Mouse (Mus musculus): Measurements from ENCODE around the gene Cdkl2. TPM values are rescaled to one million over a fixed set of nuclear protein-coding genes. Genes with fewer than 3 reads are reported as not detected.

The Cdkl2 gene
- 10 to 100 TPM; 91.8 to 96.6 TPM for total RNA-seq (2021)

DNA sequence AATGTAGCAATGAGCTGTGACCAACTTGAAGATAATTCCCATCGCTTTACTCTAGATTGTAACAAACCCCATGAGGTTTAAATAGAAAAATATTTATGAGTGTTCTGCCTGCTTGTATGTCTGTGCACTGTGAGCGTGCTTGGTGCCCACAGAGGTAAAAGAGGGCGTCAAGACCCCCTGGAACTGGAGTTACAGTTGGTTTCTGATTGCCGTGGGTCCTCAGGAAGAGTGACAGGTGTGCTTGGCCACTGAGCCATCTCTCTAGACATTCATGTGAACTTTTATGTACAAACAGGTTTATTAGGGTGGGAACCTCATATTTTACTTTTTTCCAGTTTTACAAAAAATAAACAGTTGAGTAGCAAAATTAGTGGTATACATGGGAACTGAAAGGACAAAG is at the start of gene Cdkl2:
Cdkl2 (minus strand) TSS at position 101 of the 400 bp plus-strand sequence.
- intact Hi-C loops (cut with DNase I) = no loop called here
- DNase-seq (ENCODE audit: extremely low spot score in 1 of 2, low spot score in 2 of 2) = no peak

DNA sequence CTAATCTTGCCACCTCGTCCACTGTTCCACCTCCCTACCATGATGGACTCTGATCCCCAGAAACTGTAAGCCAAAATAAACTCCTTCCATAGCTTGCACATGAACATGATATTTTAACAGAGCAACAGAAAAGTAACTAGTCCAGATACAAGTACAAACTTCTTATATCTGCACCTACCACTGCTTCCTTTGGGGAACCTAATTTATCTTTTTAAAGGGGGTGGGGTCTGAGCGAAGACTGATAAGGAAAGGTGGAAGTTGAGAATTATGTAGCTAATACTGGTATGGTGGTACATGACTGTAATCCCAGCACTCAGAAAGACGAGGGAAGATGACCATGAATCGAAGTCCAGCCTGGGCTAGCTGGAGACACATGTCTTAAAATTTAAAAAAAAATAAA is 43.8 kb upstream of the Cdkl2 start:
- DNase-seq (ENCODE audit: extremely low spot score in 1 of 2, low spot score in 2 of 2) = no peak
- intact Hi-C loops (cut with DNase I) = loop anchor here (10.0 kb wide), 1 partner anchor 47 kb away; the partner anchor contains the start of gene Uso1

DNA sequence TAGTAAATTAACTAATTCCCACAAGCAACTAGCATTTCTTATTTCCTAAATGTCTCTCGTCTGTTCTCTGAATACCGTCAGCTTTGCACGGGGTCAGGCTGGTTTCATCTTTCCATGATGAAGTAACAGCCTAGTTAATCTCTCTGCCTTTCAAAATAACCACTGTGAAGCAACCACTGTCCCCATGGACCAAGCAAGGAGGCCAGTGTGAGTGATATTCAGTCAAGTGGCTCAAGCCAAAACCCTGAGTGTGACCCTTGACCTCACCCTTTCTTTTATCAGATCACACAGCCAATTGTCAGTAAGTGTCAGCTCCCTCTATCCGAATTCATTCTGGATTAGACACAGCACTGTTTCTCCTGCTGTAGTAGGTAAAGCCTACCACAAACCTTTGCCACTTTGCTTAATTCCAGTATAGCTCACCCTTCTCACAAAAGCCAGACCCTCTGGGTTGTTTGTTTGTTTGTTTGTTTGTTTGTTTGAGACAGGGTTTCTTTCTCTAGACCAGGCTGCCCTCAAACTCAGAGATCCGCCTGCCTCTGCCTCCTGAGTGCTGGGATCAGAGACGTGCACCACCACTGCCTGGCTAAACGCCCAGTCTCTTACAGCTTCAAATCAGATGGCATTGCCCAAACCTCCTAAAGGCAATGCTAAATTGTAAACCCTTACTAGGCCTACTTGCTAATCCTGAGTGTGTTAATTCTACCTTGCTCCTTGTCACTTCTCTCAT is 42.3 kb upstream of the Cdkl2 start:
- intact Hi-C loops (cut with DNase I) = loop anchor here (10.0 kb wide), 1 partner anchor 49 kb away; the partner anchor contains the start of gene Uso1
- no peak for DNase-seq (ENCODE audit: extremely low spot score in 1 of 2, low spot score in 2 of 2)

DNA sequence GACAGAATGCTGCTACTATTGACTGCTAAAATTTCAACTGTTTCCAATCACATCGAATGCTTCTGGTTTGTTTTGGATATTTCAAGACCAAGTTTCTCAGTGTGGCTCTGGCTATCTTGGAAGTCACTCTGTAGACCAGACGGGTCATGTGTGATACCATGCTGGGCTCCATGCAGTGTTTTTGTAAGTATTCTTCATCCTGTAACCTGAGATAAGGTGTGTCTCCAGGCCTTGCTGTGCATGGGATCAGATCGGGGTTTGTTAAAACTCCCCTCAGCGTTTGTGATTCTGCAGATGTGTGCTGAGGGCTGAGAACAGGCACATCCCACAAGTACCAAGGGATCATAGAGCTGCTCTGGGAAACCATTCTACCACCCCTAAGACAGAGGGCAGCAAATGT is 41.6 kb upstream of the Cdkl2 start:
- DNase-seq (ENCODE audit: extremely low spot score in 1 of 2, low spot score in 2 of 2) = no peak
- intact Hi-C loops (cut with DNase I) = loop anchor here (10.0 kb wide), 1 partner anchor 50 kb away; the partner anchor contains the start of gene Uso1

DNA sequence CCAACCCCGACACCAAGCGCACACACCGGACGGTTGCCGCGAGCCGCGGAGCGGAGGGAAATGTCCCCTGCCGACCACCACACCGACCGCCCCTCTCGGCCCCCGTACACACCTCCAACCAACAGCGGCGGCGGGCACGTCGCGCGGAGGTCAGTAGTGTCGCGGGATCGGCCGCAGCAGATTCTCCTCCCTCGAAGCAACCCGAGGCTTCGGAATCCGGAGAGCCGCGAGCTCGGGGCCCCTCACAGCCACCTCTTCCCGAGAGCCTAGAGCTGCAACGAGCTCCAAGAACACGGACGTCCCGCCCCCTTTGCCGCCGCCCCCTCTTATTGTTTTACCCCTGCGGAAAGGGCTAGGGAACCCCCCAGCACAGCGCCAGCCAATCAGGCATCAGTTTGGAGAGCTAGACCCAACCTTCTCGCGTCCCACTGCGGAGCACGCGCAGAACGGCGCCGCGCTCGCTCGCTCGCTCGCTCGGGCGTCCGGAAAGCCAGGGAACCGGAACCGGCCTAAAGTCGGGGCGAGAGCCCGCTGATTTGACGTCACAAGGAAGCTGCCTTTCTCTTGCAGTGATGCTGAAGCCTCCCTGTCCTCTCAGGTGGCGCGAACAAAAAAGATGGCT is 39.8 kb upstream of the Cdkl2 start, which contains the start of gene G3bp2:
G3bp2 (minus strand) TSS at position 303 of the 622 bp plus-strand sequence.
- intact Hi-C loops (cut with DNase I) = loop anchor here (10.0 kb wide), 1 partner anchor 51 kb away; the partner anchor contains the start of gene Uso1

DNA sequence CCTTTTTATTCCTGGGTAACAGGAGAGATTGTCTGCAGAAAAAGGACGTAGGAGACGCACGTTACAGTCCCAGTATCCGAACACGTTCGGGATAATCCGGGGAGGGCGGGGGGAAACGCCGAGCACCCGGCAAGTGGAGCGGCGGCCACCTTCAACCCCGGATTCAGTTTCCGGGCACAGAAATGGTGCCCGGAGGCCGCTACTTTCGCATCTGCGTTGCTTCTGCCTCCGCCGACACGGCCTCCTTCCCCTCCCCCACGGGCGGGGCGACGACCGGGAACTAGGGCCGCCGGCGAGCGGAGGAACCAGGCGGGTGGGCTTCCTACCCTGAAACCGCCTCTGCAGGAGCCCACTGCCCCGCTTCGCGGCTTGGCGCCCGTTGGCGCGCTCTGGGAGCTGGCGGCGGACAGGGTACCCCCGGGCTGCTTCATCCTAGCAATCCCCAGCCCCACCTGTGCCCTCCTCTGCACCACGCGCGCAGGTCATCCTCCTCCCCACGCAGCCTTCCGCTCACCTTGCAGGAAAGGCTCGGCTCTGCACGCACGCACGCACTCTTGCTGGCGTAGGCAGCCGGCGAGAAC is 39.2 kb upstream of the Cdkl2 start:
- intact Hi-C loops (cut with DNase I) = loop anchor here (10.0 kb wide), 1 partner anchor 52 kb away; the partner anchor contains the start of gene Uso1
- peak; percentile 52 to 86 for DNase-seq (ENCODE audit: extremely low spot score in 1 of 2, low spot score in 2 of 2)

More for the DNA sequence above, 39.8 kb upstream of the Cdkl2 start, which contains the start of gene G3bp2:
- DNase-seq (ENCODE audit: extremely low spot score in 1 of 2, low spot score in 2 of 2) = peak; percentile 95 to 99

DNA sequence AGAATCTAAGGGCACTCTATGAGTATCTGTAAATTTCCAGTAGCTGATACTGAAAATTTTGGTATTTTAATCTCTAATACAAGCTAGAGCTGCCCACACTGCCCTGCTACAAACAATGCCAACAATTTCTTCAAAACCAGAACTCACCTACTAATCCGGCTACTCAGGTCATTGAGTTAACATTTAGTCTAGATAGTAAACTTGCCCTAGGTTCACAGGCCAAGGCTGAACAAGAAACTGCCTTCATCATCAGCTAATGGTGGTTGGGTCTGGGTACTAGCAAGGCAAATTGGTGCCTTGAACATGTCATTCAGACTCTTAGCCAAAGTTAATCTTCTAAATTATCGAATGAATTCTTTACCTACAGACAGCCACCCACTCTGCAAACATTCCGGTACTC is 37.6 kb upstream of the Cdkl2 start:
- intact Hi-C loops (cut with DNase I) = loop anchor here (10.0 kb wide), 1 partner anchor 53 kb away; the partner anchor contains the start of gene Uso1
- no peak for DNase-seq (ENCODE audit: extremely low spot score in 1 of 2, low spot score in 2 of 2)

DNA sequence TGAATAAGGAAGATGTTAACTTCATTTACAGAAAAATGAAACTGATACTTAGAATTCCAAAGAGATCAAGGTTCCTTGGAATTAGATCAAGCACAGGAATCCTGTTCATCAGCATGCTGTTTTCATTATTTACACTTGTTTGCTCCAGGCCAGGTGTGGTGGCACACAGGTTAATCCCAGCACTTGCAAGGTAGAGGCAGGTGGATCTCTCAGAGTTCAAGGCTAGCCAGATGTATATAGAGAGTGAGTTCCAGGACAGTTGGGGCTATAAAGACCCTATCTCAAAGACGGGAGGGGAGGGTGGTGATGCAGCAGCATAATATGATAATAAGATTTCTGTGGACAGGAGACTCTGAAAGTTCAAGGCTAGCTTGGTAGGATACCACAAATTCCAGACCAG is 36.7 kb upstream of the Cdkl2 start:
- DNase-seq (ENCODE audit: extremely low spot score in 1 of 2, low spot score in 2 of 2) = no peak
- intact Hi-C loops (cut with DNase I) = loop anchor here (10.0 kb wide), 1 partner anchor 54 kb away; the partner anchor contains the start of gene Uso1

DNA sequence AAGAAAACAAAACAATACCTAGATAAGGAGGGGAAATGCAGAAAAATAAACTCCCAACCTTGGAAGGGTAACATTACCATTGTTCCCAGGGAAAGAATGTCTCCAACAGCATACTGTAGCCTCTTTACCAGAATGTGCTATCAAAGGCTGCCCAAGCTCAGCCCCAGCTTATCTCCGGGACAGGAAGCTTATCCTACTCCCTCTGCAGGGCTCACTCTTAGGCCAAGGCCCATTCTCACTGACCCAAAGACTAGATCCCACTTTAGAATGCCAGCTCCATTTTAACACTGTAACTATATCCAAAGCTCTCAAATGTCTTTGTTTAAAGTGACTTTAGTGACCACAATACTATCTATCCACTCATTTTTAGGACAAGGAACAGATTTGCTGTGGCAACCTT is 35.6 kb upstream of the Cdkl2 start:
- DNase-seq (ENCODE audit: extremely low spot score in 1 of 2, low spot score in 2 of 2) = no peak
- intact Hi-C loops (cut with DNase I) = no loop called here

DNA sequence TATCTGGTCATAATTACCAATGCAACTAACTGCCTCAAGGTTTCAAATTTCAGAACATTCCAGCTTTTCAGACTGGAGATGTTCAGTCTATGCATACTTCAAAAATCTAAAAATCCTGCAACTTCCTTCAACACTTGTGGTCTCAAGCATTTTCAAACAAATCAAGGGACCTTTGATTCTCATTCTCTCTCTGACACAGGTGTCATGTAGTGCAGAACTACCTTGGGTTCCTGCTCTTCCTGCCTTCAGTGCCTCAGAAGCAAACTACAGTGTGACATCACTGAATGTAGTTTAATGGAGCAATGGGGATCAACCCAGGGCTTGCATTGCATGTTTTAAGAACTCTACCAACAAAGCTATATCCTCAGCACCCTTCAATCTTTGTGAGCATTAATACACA is 35.1 kb upstream of the Cdkl2 start:
- DNase-seq (ENCODE audit: extremely low spot score in 1 of 2, low spot score in 2 of 2) = no peak
- intact Hi-C loops (cut with DNase I) = no loop called here

DNA sequence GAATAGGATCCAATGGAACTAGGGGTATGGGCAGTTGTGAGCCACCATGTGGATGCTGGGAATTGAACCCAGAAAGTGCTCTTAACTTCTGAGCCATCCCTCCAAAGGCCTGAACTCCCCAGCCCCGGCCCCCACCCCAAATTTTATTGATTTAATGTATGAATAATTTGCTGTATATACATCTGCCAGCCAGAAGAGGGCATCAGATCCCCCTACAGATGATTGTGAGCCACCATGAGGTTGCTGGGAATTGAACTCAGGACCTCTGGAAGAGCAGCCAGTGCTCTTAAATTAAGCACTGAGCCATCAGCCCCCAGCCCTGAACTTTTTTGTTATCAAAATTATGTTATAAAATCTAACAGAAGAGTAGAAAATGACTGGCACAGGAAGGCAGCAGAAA is 32.6 kb upstream of the Cdkl2 start:
- DNase-seq (ENCODE audit: extremely low spot score in 1 of 2, low spot score in 2 of 2) = no peak
- intact Hi-C loops (cut with DNase I) = no loop called here

DNA sequence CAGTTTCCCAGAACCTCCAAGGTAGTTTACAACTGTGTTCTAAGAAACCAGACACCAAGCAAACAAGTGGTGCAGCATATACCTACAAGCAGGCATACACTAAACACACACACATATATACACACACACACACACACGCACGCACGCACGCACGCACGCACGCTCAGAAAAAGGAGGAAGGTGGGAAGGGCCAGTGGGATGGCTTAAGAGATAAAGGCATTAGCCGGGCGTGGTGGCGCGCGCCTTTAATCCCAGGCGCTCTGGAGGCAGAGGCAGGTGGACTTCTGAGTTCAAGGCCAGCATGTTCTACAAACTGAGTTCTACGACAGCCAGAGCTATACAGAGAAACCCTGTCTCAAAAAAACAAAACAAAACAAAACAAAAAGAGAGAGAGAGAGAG is 30.4 kb upstream of the Cdkl2 start:
- intact Hi-C loops (cut with DNase I) = no loop called here
- DNase-seq (ENCODE audit: extremely low spot score in 1 of 2, low spot score in 2 of 2) = no peak

DNA sequence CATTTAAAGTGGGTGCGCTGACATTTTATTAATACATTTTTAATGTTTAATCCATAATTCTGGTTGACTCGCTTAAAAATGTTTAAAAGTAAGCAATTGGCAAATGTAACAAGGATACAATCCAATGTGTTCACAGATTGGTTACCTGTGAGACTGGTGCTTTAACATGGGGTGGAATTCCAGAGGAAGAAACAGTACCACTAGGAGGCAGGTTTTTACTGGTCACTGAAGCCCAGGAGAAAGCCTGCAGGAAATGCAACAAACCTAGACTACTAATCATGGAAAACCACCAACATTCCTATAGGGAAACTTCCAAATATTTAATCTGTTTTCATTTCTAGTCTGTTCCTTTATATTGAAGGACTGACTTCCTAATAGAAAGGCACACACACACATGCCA is 19.5 kb upstream of the Cdkl2 start:
- intact Hi-C loops (cut with DNase I) = no loop called here
- no peak for DNase-seq (ENCODE audit: extremely low spot score in 1 of 2, low spot score in 2 of 2)

DNA sequence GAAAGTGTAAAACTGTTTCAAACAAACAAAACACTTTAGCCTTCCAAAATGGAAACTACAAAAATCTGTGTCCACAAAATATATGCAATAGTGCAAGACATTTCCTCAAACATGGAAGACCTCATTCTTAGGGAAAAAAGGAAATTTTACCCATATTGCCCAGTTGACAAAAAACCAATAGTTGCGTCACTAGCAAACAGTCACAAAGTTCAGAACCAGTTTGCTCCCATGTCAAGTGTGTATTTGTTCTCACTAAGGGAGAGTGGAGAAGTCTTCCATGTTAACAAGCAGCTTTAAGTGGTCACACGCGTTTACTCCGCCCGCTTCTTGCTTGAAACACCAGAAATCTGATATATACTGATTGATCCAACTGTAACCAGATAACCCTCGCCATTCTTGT is 9.2 kb upstream of the Cdkl2 start:
- intact Hi-C loops (cut with DNase I) = loop anchor here (10.0 kb wide), 1 partner anchor 252 kb away; no protein-coding TSS in a partner anchor
- DNase-seq (ENCODE audit: extremely low spot score in 1 of 2, low spot score in 2 of 2) = no peak

DNA sequence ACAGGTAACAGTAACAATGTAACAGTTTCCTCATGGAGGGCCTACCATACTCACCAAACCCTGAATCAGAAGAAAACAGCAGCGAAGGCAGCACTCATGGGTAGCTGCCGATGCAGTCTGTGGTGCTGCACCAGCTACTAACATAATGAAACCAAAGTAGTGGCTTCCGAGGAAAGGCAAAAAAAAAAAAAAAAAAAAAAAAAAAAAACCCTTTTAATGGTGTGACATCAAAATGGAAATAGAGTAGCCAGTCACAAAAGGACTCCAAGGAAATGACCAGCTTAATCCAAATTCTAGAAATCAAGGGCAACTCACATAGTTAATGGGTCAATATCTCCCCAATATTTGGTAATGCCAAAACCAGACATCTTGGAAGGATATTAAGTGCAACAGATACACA is 6.7 kb upstream of the Cdkl2 start:
- no peak for DNase-seq (ENCODE audit: extremely low spot score in 1 of 2, low spot score in 2 of 2)
- intact Hi-C loops (cut with DNase I) = loop anchor here (10.0 kb wide), 1 partner anchor 254 kb away; no protein-coding TSS in a partner anchor

DNA sequence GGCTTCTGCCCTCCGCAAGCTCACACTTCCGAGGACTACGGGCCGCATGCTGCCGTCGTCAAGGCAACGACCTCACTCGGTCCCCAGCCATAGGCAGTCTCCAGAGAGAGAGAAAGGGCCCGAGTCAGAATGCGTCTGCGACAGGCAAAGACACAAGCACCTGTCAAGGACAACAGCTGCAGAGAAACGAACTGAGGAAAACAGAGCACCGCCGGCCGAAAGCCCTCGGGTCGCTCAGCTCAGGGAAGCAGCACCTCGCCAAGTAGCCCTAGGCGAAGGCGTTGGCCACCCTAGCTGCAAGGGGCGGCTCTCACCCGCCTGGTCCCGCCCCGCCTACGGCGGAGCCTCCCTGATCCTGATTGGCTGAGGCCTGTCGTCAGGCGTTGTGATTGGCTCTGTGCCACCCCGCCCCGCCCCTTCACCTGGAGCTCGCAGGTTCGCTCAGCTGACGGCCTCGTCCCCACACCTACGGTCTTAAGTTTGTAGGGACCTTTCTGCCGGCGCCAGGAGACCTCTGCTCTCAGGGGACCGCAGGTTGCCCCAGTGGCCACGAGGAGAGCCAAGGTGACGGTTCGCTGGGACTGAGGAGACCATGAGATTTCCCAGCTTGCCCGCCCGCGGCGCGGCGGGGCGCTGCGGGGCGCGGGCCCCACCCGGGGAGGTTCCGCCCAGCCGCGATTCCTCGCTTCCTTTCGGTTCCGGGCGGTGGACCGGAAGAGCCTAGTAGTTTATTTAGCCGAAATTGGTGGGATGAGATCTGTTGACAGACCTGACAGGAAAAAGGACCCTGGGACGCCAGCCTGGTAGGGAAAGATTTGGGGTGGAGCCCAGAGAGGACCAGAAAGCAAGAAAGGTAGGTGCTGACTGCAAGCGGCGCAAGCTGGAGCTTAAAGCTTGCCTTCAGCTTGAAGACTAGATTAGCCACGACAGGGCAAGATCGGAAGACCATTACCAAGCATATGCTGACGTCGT is 1.0 kb downstream of the Cdkl2 start:
- intact Hi-C loops (cut with DNase I) = no loop called here
- DNase-seq (ENCODE audit: extremely low spot score in 1 of 2, low spot score in 2 of 2) = peak; percentile 89 to 94

DNA sequence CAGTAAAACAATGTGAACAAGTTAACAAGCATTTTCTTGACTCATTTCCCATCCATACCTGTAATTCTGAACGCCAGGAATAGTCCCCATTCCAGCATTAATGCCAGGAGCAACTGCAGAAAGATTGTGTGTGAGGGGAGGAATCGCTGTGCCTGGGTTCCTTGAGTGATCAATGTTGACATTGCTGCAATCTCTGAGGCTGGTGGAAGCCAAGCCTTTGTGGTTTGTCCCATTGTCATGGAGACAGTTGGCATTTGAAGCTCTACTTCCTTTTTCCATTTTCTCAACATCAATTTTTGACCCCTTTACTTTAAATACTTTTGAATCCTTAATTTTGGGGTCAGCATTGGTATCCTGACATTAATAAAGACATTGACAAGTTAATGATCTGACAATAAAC is 23.7 kb downstream of the Cdkl2 start:
- intact Hi-C loops (cut with DNase I) = no loop called here
- no peak for DNase-seq (ENCODE audit: extremely low spot score in 1 of 2, low spot score in 2 of 2)

DNA sequence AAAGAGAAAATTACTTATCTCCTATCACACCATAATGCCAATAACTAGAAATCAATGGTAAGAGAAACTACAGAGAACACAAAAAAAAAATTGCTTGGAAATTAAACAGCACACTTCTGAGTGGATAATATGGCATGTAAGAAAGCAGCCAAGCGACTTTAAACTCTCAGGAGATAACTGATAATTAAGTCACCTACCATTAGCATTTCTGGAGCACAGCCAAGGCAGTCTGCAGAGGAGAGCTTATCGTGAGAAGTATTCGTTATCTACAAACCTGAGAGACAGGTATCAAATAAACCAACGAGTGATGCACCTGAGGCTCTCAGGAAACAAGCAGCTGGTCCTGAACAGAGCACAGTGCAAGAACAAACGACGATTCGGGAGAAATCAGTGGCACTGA is 31.9 kb downstream of the Cdkl2 start:
- intact Hi-C loops (cut with DNase I) = no loop called here

More for the DNA sequence above, 31.9 kb downstream of the Cdkl2 start:
- DNase-seq (ENCODE audit: extremely low spot score in 1 of 2, low spot score in 2 of 2) = no peak
